ENCODE assay signal across 11 mouse cellular contexts in the genomic region with DNA sequence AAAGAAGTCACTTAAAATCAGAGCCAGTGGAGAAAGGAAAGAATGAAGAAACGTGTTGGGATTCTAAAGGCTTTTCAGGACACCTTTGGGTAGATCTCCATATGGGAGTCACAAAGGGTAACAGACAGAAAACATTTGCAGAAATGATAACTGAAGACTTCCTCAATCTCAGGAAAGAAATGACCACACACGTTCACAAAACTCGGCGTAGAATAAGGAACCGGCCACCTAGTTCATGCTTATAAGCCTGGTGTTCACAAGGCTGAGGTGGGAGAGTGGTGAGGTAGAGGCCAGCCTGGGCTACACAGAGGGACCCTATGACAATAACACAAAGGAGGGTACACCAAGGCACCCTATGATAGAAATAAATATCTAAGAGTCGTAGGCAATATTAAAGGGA.
"Had no signal": no experiment of that assay in that cellular context is flagged by ENCODE, and none has a peak within 500 bp of the region (broad histone marks: within the 10 kb centered on the region; RNA-seq: fewer than 3 reads in every experiment).

No protein-coding gene starts in this region.

- H3K4me3 ChIP-seq: layer of hippocampus, adult 2 months; left cerebral cortex, adult 2 months; liver, embryonic 13.5 days; neural tube, embryonic 12.5 days had no signal

- H3K4me1 ChIP-seq: liver, embryonic 13.5 days; neural tube, embryonic 12.5 days had no signal

- H3K27me3 ChIP-seq: liver, embryonic 13.5 days; neural tube, embryonic 12.5 days had no signal

- H3K4me2 ChIP-seq: liver, embryonic 13.5 days; midbrain, embryonic 11.5 days; neural tube, embryonic 12.5 days had no signal

- H3K9ac ChIP-seq: liver, embryonic 13.5 days; neural tube, embryonic 12.5 days had no signal

- H3K36me3 ChIP-seq: liver, embryonic 13.5 days had no signal

- H3K27ac ChIP-seq: layer of hippocampus, adult 2 months; left cerebral cortex, adult 2 months; liver, embryonic 13.5 days; macrophage; neural tube, embryonic 12.5 days; stomach, postnatal 0 days had no signal

- ATAC-seq: intestine, embryonic 16.5 days had no signal

- DNase-seq: kidney, postnatal 14 days; layer of hippocampus, adult 9-11 months; lung, adult 2 months had no signal

- H3K9me3 ChIP-seq: liver, embryonic 13.5 days; neural tube, embryonic 12.5 days had no signal
